Mouse (Mus musculus): ENCODE measurements around the gene BC051019.

DNA sequence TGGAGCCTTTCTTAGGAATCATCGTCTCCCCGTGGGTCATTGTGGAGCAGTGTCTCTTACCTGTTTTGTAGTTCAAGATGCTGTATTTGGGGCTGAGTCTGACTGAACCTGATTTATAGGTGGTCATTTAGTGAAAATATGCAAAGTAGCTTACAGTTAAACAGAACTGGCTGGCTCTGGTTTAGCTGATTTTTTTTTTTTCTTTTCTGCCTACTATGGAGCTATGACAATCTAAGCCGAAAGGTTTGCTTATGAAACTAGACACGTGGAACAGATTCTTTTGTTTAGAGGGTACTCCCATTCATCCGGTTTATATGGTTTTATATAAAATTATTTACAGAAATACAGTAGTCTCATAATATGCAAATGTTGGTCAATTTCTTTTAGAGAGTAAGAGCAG lies 8.0 kb upstream of the BC051019 start, which contains the start of gene Ascl3:
- TF ChIP-seq CTCF (IDR thresholded peaks at IDR 0.05; ENCODE audit: insufficient read depth, low read length) (no peak), POLR2A (IDR thresholded peaks at IDR 0.05; ENCODE audit: borderline replicate concordance, extremely low read depth, low read depth, low read length) (no peak)

Measured in lung, adult 2 months (tissue).